In genomic region chr8:107827500-107828125, GRCm38 (mm10) we compare ENCODE assay signal across 19 mouse cellular contexts.
DNase-seq lines count a peak whose midpoint lies in the region; ATAC-seq lines count a peak whose summit lies in the region.
"Had no signal": no experiment of that assay in that cellular context is flagged by ENCODE, and none has a peak within 500 bp of the region (broad histone marks: within the 10 kb centered on the region; RNA-seq: fewer than 3 reads in every experiment).

No protein-coding gene starts in this region.

- H3K27me3 ChIP-seq in midbrain, embryonic 11.5 days (ENCODE audit: control insufficient read depth, insufficient read depth, low read length): no peaks in the 10 kb centered on the region
- H3K27me3 ChIP-seq in midbrain, embryonic 10.5 days (ENCODE audit: low read depth, poor library complexity, severe bottlenecking): peaks cover 13% of the 10 kb centered on the region
- no peaks in the 10 kb centered on the region for H3K27me3 ChIP-seq in embryonic facial prominence, embryonic 11.5 days (ENCODE audit: control insufficient read depth, insufficient read depth, low read length)
- H3K27me3 ChIP-seq in neural tube, embryonic 13.5 days: no peaks in the 10 kb centered on the region
- H3K27me3 ChIP-seq: neural tube, embryonic 12.5 days; stomach, embryonic 15.5 days had no signal

- H3K36me3 ChIP-seq in midbrain, embryonic 11.5 days (ENCODE audit: control insufficient read depth, insufficient read depth, low read length): no peaks in the 10 kb centered on the region
- no peaks in the 10 kb centered on the region for H3K36me3 ChIP-seq in midbrain, embryonic 10.5 days
- no peaks in the 10 kb centered on the region for H3K36me3 ChIP-seq in embryonic facial prominence, embryonic 11.5 days (replicated peaks; ENCODE audit: control insufficient read depth, insufficient read depth, low read depth, low read length)
- H3K36me3 ChIP-seq in neural tube, embryonic 13.5 days: no peaks in the 10 kb centered on the region
- H3K36me3 ChIP-seq: heart, embryonic 10.5 days; neural tube, embryonic 12.5 days; stomach, embryonic 15.5 days had no signal

- peaks cover 9% of the 10 kb centered on the region for H3K4me1 ChIP-seq in midbrain, embryonic 11.5 days (ENCODE audit: control insufficient read depth, insufficient read depth, low read length)
- H3K4me1 ChIP-seq in midbrain, embryonic 10.5 days: peaks cover 19% of the 10 kb centered on the region
- H3K4me1 ChIP-seq in embryonic facial prominence, embryonic 11.5 days (ENCODE audit: control insufficient read depth, insufficient read depth, low read length): peaks cover 3% of the 10 kb centered on the region; the same call in 1 of the 2 replicates
- H3K4me1 ChIP-seq in neural tube, embryonic 13.5 days (replicated peaks): peaks cover 23% of the 10 kb centered on the region
- H3K4me1 ChIP-seq: stomach, embryonic 15.5 days had no signal

- no peak overlapping the region for H3K4me2 ChIP-seq in midbrain, embryonic 11.5 days
- no peak overlapping the region for H3K4me2 ChIP-seq in embryonic facial prominence, embryonic 11.5 days (ENCODE audit: low read depth, low read length)
- no peak overlapping the region for H3K4me2 ChIP-seq in neural tube, embryonic 13.5 days
- H3K4me2 ChIP-seq: forebrain, embryonic 13.5 days; neural tube, embryonic 12.5 days; stomach, embryonic 15.5 days had no signal

- DNase-seq in midbrain, embryonic 11.5 days (ENCODE audit: low spot score, missing footprints): peak; percentile 17
- DNase-seq in midbrain, embryonic 10.5 days (ENCODE audit: low spot score): no peak
- peak; percentile 89 for DNase-seq in embryonic facial prominence, embryonic 11.5 days (ENCODE audit: low spot score)
- peak; percentile 95 for DNase-seq in forelimb bud, embryonic 11.5 days (ENCODE audit: low read depth, low spot score)
- DNase-seq in lung, postnatal 36 days: no peak
- DNase-seq in frontal cortex, postnatal 25 days (ENCODE audit: low spot score in 2 of 2): no peak
- DNase-seq: adrenal gland, postnatal 10 days; cerebellum, adult 18-20 months; gastrocnemius, postnatal 10 days; heart, postnatal 36 days; kidney, adult 9 months; layer of hippocampus, postnatal 36 days; lung, adult 2 months had no signal

- no peak for ATAC-seq in midbrain, embryonic 11.5 days (ENCODE audit: low FRiP score)
- 0 out of 2 replicates have a peak, but pooled peaks have one; percentile 40 for ATAC-seq in embryonic facial prominence, embryonic 11.5 days (replicated peaks; ENCODE audit: insufficient number of reproducible peaks, low FRiP score, low TSS enrichment, low read depth)
- no peak for ATAC-seq in neural tube, embryonic 13.5 days (ENCODE audit: low read depth)
- ATAC-seq: forebrain, embryonic 13.5 days had no signal

- no peak overlapping the region for H3K27ac ChIP-seq in midbrain, embryonic 11.5 days (ENCODE audit: low read depth, low read length)
- no peak overlapping the region for H3K27ac ChIP-seq in midbrain, embryonic 10.5 days (replicated peaks)
- H3K27ac ChIP-seq in embryonic facial prominence, embryonic 11.5 days (replicated peaks; ENCODE audit: low read depth, low read length): peak overlapping the region; percentile 56; the same call in 1 of the 2 replicates
- 0 out of 2 replicates have a peak overlapping the region, but pooled peaks have one; percentile 9 for H3K27ac ChIP-seq in neural tube, embryonic 13.5 days (replicated peaks)
- H3K27ac ChIP-seq: forebrain, embryonic 13.5 days; heart, embryonic 10.5 days; macrophage; neural tube, embryonic 12.5 days; stomach, embryonic 15.5 days had no signal

- H3K9ac ChIP-seq in midbrain, embryonic 11.5 days (ENCODE audit: low read length): no peak overlapping the region
- H3K9ac ChIP-seq in embryonic facial prominence, embryonic 11.5 days (replicated peaks; ENCODE audit: low read length): no peak overlapping the region
- H3K9ac ChIP-seq in neural tube, embryonic 13.5 days: no peak overlapping the region
- H3K9ac ChIP-seq: forebrain, embryonic 13.5 days; neural tube, embryonic 12.5 days; stomach, embryonic 15.5 days had no signal

- 75% methylated on average over 17 of the region's 17 CpGs for WGBS in midbrain, embryonic 11.5 days
- WGBS in midbrain, embryonic 10.5 days: 81% methylated on average over 17 of the region's 17 CpGs
- WGBS in embryonic facial prominence, embryonic 11.5 days: 33% methylated on average over 17 of the region's 17 CpGs
- 58% methylated on average over 17 of the region's 17 CpGs for WGBS in neural tube, embryonic 13.5 days

- no peaks in the 10 kb centered on the region for H3K9me3 ChIP-seq in midbrain, embryonic 11.5 days (ENCODE audit: control insufficient read depth, low read length)
- no peaks in the 10 kb centered on the region for H3K9me3 ChIP-seq in midbrain, embryonic 10.5 days (replicated peaks)
- H3K9me3 ChIP-seq in embryonic facial prominence, embryonic 11.5 days (replicated peaks; ENCODE audit: control insufficient read depth, low read length): no peaks in the 10 kb centered on the region
- no peaks in the 10 kb centered on the region for H3K9me3 ChIP-seq in neural tube, embryonic 13.5 days
- H3K9me3 ChIP-seq: forebrain, embryonic 13.5 days; heart, embryonic 10.5 days; neural tube, embryonic 12.5 days; stomach, embryonic 15.5 days had no signal

- H3K4me3 ChIP-seq in midbrain, embryonic 11.5 days (ENCODE audit: low read depth, low read length): no peak overlapping the region
- H3K4me3 ChIP-seq in midbrain, embryonic 10.5 days: no peak overlapping the region
- no peak overlapping the region for H3K4me3 ChIP-seq in embryonic facial prominence, embryonic 11.5 days (ENCODE audit: low read depth, low read length)
- no peak overlapping the region for H3K4me3 ChIP-seq in neural tube, embryonic 13.5 days
- H3K4me3 ChIP-seq: forebrain, embryonic 13.5 days; heart, embryonic 10.5 days; neural tube, embryonic 12.5 days; stomach, embryonic 15.5 days had no signal

Comparison
In these comparisons a context has a peak if more than half of its experiments do, and no peak if none do; other contexts are left out.
1. DNase-seq: peak in midbrain, embryonic 11.5 days (single experiment), embryonic facial prominence, embryonic 11.5 days (single experiment) and forelimb bud, embryonic 11.5 days (single experiment); none in midbrain, embryonic 10.5 days (single experiment), lung, postnatal 36 days (single experiment) and frontal cortex, postnatal 25 days (0 of 2).
2. H3K27ac ChIP-seq: peak in embryonic facial prominence, embryonic 11.5 days (single experiment) and neural tube, embryonic 13.5 days (single experiment); none in midbrain, embryonic 11.5 days (single experiment) and midbrain, embryonic 10.5 days (single experiment).